Mouse (Mus musculus) hindbrain, embryonic 11.5 days (tissue): ENCODE measurements around the gene Lingo3. TPM values are rescaled to one million over a fixed set of nuclear protein-coding genes. Genes with fewer than 3 reads are reported as not detected.
"Not testable (repeated sequence)": the region's sequence is repeated elsewhere in the genome, so short reads cannot be mapped to it uniquely, and the experiment has no call there.

Experiments
- ATAC-seq: fragments of 200-750 bp; cut with Nextera tagmentation; 2 replicates; pipeline ENCODE4 v1.8.0; 2017; ENCODE audit warnings: mild to moderate bottlenecking, moderate TSS enrichment, moderate library complexity; ENCODE audit not compliant: low FRiP score
- DNase-seq: peaks from one replicate; pipeline ENCODE4 v3.0.0-alpha.2; 2015; ENCODE audit warnings: low spot score
- H3K27ac ChIP-seq: fragments of 300-500 bp; sonication (generic); 2 replicates; pipeline ENCODE4 v1.5.1; 2014; ENCODE audit warnings: mild to moderate bottlenecking, low read depth, low read length
- H3K27me3 ChIP-seq: fragments of 300-500 bp; sonication (generic); 2 replicates; pipeline ENCODE4 v1.6.1; 2014; ENCODE audit warnings: mild to moderate bottlenecking, low read length, moderate library complexity, mixed read lengths; ENCODE audit not compliant: control insufficient read depth, insufficient read depth
- H3K36me3 ChIP-seq: fragments of 300-500 bp; sonication (generic); 2 replicates; pipeline ENCODE4 v1.6.1; 2014; ENCODE audit warnings: mild to moderate bottlenecking, low read length, moderate library complexity, mixed read lengths; ENCODE audit not compliant: control insufficient read depth, insufficient read depth
- H3K4me1 ChIP-seq: fragments of 300-500 bp; sonication (generic); replicated peaks from 2 replicates; pipeline ENCODE4 v1.6.1; 2014; ENCODE audit warnings: low read length, mixed read lengths; ENCODE audit not compliant: control insufficient read depth, insufficient read depth
- H3K4me2 ChIP-seq: fragments of 300-500 bp; sonication (generic); replicated peaks from 2 replicates; pipeline ENCODE4 v1.6.1; 2014; ENCODE audit warnings: mild to moderate bottlenecking, low read depth, low read length
- H3K4me3 ChIP-seq: fragments of 300-500 bp; sonication (generic); 2 replicates; pipeline ENCODE4 v1.5.1; 2014; ENCODE audit warnings: low read depth, low read length
- H3K9ac ChIP-seq: fragments of 300-500 bp; sonication (generic); 2 replicates; pipeline ENCODE4 v1.6.1; 2014; ENCODE audit warnings: low read depth, low read length
- H3K9me3 ChIP-seq: fragments of 300-500 bp; sonication (generic); 2 replicates; pipeline ENCODE4 v1.6.1; 2016; ENCODE audit warnings: low read length; ENCODE audit not compliant: control insufficient read depth
- WGBS: fragments of 180-500 bp; shearing (Covaris S2); extraction: QIAGEN DNeasy Blood & Tissue Kit; methylation state at CpG from one replicate; pipeline ENCODE4 v1.1.7; 2014; 5-methylcytosine and 5-hydroxymethylcytosine counted together
- polyA plus RNA-seq: library from polyadenylated mRNA; unstranded; fragments of >200 nt; fragmentation: Nextera tagmentation; extraction: Ambion mirVana; gene quantifications from 2 replicates; pipeline ENCODE4 v1.2.1, GENCODE M21; 2014

Lingo3 gene
- polyA plus RNA-seq, 1 experiment from 2014 or later, result 0.29 TPM

- H3K36me3 ChIP-seq, result no peaks in the 10 kb centered on the region
- 60% methylated on average over 3 of the region's 3 CpGs for WGBS
- H3K9me3 ChIP-seq, result no peaks in the 10 kb centered on the region
- H3K4me2 ChIP-seq, result no peak overlapping the region
- no peaks in the 10 kb centered on the region for H3K4me1 ChIP-seq
- no peak overlapping the region for H3K9ac ChIP-seq
- H3K27me3 ChIP-seq, result no peaks in the 10 kb centered on the region
- DNase-seq (no peak), ATAC-seq (no peak)
- H3K4me3 ChIP-seq, result no peak overlapping the region
- no peak overlapping the region for H3K27ac ChIP-seq
Measured at GRCm38 (mm10) chr10:80819406-80819805, 24.4 kb downstream of the Lingo3 start.

- no peak for ATAC-seq
- Histone ChIP-seq H3K4me1 (no peaks in the 10 kb centered on the region), H3K27ac (no peak overlapping the region), H3K4me3 (no peak overlapping the region), H3K9me3 (no peaks in the 10 kb centered on the region), H3K4me2 (no peak overlapping the region), H3K27me3 (no peaks in the 10 kb centered on the region), H3K9ac (no peak overlapping the region), H3K36me3 (no peaks in the 10 kb centered on the region)
- 63% methylated on average over 6 of the region's 6 CpGs for WGBS
- DNase-seq, result no peak
Measured at GRCm38 (mm10) chr10:80818599-80819281, 25.1 kb downstream of the Lingo3 start.

GRCm38 (mm10) chr10:80817955-80818354 lies 25.9 kb downstream of the Lingo3 start:
- not testable (repeated sequence) for H3K36me3 ChIP-seq, H3K4me3 ChIP-seq, ATAC-seq, H3K4me2 ChIP-seq, H3K9ac ChIP-seq, H3K27ac ChIP-seq, DNase-seq, H3K4me1 ChIP-seq, H3K9me3 ChIP-seq, H3K27me3 ChIP-seq
- WGBS, result 83% methylated on average over 7 of the region's 7 CpGs

- Histone ChIP-seq H3K4me1 (no peaks in the 10 kb centered on the region), H3K36me3 (no peaks in the 10 kb centered on the region), H3K27me3 (no peaks in the 10 kb centered on the region), H3K9me3 (no peaks in the 10 kb centered on the region), H3K9ac (no peak overlapping the region), H3K4me2 (no peak overlapping the region), H3K27ac (no peak overlapping the region), H3K4me3 (no peak overlapping the region)
- ATAC-seq, result no peak
- 76% methylated on average over 2 of the region's 2 CpGs for WGBS
- DNase-seq, result no peak
Measured at GRCm38 (mm10) chr10:80817164-80817563, 26.7 kb downstream of the Lingo3 start.

GRCm38 (mm10) chr10:80816303-80816702 lies 27.5 kb downstream of the Lingo3 start:
- not testable (repeated sequence) for H3K4me1 ChIP-seq, H3K27me3 ChIP-seq, H3K9ac ChIP-seq, H3K27ac ChIP-seq, H3K4me3 ChIP-seq, ATAC-seq, H3K9me3 ChIP-seq, DNase-seq, H3K4me2 ChIP-seq, H3K36me3 ChIP-seq
- 77% methylated on average over 3 of the region's 3 CpGs for WGBS

- 72% methylated on average over 7 of the region's 7 CpGs for WGBS
- Histone ChIP-seq H3K9ac (no peak overlapping the region), H3K9me3 (no peaks in the 10 kb centered on the region), H3K27me3 (peaks cover 7% of the 10 kb centered on the region), H3K4me3 (no peak overlapping the region), H3K27ac (no peak overlapping the region), H3K36me3 (no peaks in the 10 kb centered on the region), H3K4me2 (no peak overlapping the region), H3K4me1 (peaks cover 5% of the 10 kb centered on the region; the same call in 1 of the 2 replicates)
- ATAC-seq (no peak), DNase-seq (no peak)
Measured at GRCm38 (mm10) chr10:80814800-80815199, 29.0 kb downstream of the Lingo3 start.

GRCm38 (mm10) chr10:80813366-80813765 lies 30.5 kb downstream of the Lingo3 start, which contains the start of gene Jsrp1:
TSS of gene Jsrp1 (minus strand) at chr10:80813498.
- H3K36me3 ChIP-seq, result no peaks in the 10 kb centered on the region
- H3K27ac ChIP-seq, result no peak within 1 kb of the TSS
- no peaks in the 10 kb centered on the region for H3K9me3 ChIP-seq
- DNase-seq (no peak), ATAC-seq (no peak)
- H3K4me1 ChIP-seq, result peaks cover 12% of the 10 kb centered on the region
- no peak within 1 kb of the TSS for H3K4me2 ChIP-seq
- 53% methylated on average over 4 of the region's 4 CpGs for WGBS
- no peak within 1 kb of the TSS; the same call in 1 of the 2 replicates for H3K4me3 ChIP-seq
- H3K9ac ChIP-seq, result no peak within 1 kb of the TSS
- H3K27me3 ChIP-seq, result peaks cover 16% of the 10 kb centered on the region

- Histone ChIP-seq H3K9ac (no peak overlapping the region), H3K4me3 (no peak overlapping the region), H3K4me2 (no peak overlapping the region), H3K36me3 (no peaks in the 10 kb centered on the region), H3K9me3 (no peaks in the 10 kb centered on the region), H3K27ac (no peak overlapping the region), H3K27me3 (peaks cover 19% of the 10 kb centered on the region), H3K4me1 (peaks cover 12% of the 10 kb centered on the region)
- 59% methylated on average over 5 of the region's 5 CpGs for WGBS
- DNase-seq (no peak), ATAC-seq (no peak)
Measured at GRCm38 (mm10) chr10:80812391-80813041, 31.3 kb downstream of the Lingo3 start.

GRCm38 (mm10) chr10:80810084-80810483 lies 33.8 kb downstream of the Lingo3 start:
- peaks cover 24% of the 10 kb centered on the region for H3K27me3 ChIP-seq
- H3K27ac ChIP-seq, result no peak overlapping the region
- no peak for ATAC-seq
- H3K4me2 ChIP-seq, result no peak overlapping the region
- H3K9ac ChIP-seq, result no peak overlapping the region
- H3K36me3 ChIP-seq, result no peaks in the 10 kb centered on the region
- H3K4me3 ChIP-seq, result no peak overlapping the region
- no peaks in the 10 kb centered on the region for H3K9me3 ChIP-seq
- H3K4me1 ChIP-seq, result peaks cover 23% of the 10 kb centered on the region
- no peak for DNase-seq
- WGBS, result 4% methylated on average over 19 of the region's 20 CpGs
